Mouse (Mus musculus) intestine, embryonic 14.5 days (tissue): ENCODE measurements around the gene Sh2d6. TPM values are rescaled to one million over a fixed set of nuclear protein-coding genes. Genes with fewer than 3 reads are reported as not detected.

ENCODE experiments used
- ATAC-seq: fragments of 200-750 bp; cut with Nextera tagmentation; replicated peaks from 2 replicates; pipeline ENCODE4 v1.8.0; 2017; ENCODE audit warnings: low read depth, moderate number of reproducible peaks, moderate TSS enrichment, moderate library complexity; ENCODE audit not compliant: low FRiP score, low TSS enrichment
- DNase-seq: peaks from one replicate; pipeline ENCODE4 v3.0.0-alpha.2; 2018; ENCODE audit warnings: low spot score
- H3K27ac ChIP-seq: fragments of 300-500 bp; sonication (generic); 2 replicates; pipeline ENCODE4 v1.5.1; 2014; ENCODE audit warnings: low read depth, mild to moderate bottlenecking, control low read depth
- H3K27me3 ChIP-seq: fragments of 300-500 bp; sonication (generic); replicated peaks from 2 replicates; pipeline ENCODE4 v1.6.1; 2014; ENCODE audit warnings: low read length, control low read depth; ENCODE audit not compliant: control insufficient read depth, insufficient read depth
- H3K36me3 ChIP-seq: fragments of 300-500 bp; sonication (generic); 2 replicates; pipeline ENCODE4 v1.6.1; 2014; ENCODE audit warnings: low read length, control low read depth; ENCODE audit not compliant: control insufficient read depth, insufficient read depth
- H3K4me1 ChIP-seq: fragments of 300-500 bp; sonication (generic); replicated peaks from 2 replicates; pipeline ENCODE4 v1.6.1; 2014; ENCODE audit warnings: low read length, control low read depth, mixed read lengths; ENCODE audit not compliant: control insufficient read depth, insufficient read depth
- H3K4me2 ChIP-seq: fragments of 300-500 bp; sonication (generic); 2 replicates; pipeline ENCODE4 v1.6.1; 2014; ENCODE audit warnings: low read length
- H3K4me3 ChIP-seq: fragments of 300-500 bp; sonication (generic); 2 replicates; pipeline ENCODE4 v1.5.1; 2014; ENCODE audit warnings: low read depth, low read length, control low read depth, mixed read lengths
- H3K9ac ChIP-seq: fragments of 300-500 bp; sonication (generic); 2 replicates; pipeline ENCODE4 v1.6.1; 2014; ENCODE audit warnings: mild to moderate bottlenecking, low read length
- H3K9me3 ChIP-seq: fragments of 300-500 bp; sonication (generic); 2 replicates; pipeline ENCODE4 v1.6.1; 2016; ENCODE audit warnings: low read length, control low read depth; ENCODE audit not compliant: control insufficient read depth
- WGBS: fragments of 180-500 bp; shearing (Covaris S2); extraction: QIAGEN DNeasy Blood & Tissue Kit; methylation state at CpG from one replicate; pipeline ENCODE4 v1.1.7; 2014; 5-methylcytosine and 5-hydroxymethylcytosine counted together
- polyA plus RNA-seq: library from polyadenylated mRNA; unstranded; fragments of >200 nt; fragmentation: Nextera tagmentation; extraction: Ambion mirVana; gene quantifications from 2 replicates; pipeline ENCODE4 v1.2.1, GENCODE M21; 2014

Gene Sh2d6
- polyA plus RNA-seq, 1 experiment from 2014 or later: 0.18 TPM

GRCm38 (mm10) chr6:72503939-72504338 lies 17.6 kb downstream of the Sh2d6 start:
- Histone ChIP-seq H3K36me3 (no peaks in the 10 kb centered on the region), H3K4me1 (no peaks in the 10 kb centered on the region), H3K9me3 (no peaks in the 10 kb centered on the region), H3K27ac (no peak overlapping the region), H3K4me3 (no peak overlapping the region), H3K27me3 (no peaks in the 10 kb centered on the region), H3K9ac (no peak overlapping the region), H3K4me2 (no peak overlapping the region)
- no peak for DNase-seq
- WGBS: 87% methylated on average over 2 of the region's 2 CpGs
- no peak for ATAC-seq

- no peaks in the 10 kb centered on the region for H3K36me3 ChIP-seq
- H3K27me3 ChIP-seq: no peaks in the 10 kb centered on the region
- no peaks in the 10 kb centered on the region for H3K9me3 ChIP-seq
- no peak overlapping the region for H3K9ac ChIP-seq
- ATAC-seq: no peak
- H3K4me3 ChIP-seq: no peak overlapping the region
- no peaks in the 10 kb centered on the region for H3K4me1 ChIP-seq
- H3K27ac ChIP-seq: no peak overlapping the region
- H3K4me2 ChIP-seq: no peak overlapping the region
- DNase-seq: no peak
Observed at GRCm38 (mm10) chr6:72503309-72503708, 18.2 kb downstream of the Sh2d6 start.

GRCm38 (mm10) chr6:72498950-72499349 lies 22.6 kb downstream of the Sh2d6 start:
- H3K4me2 ChIP-seq: no peak overlapping the region
- H3K27ac ChIP-seq: no peak overlapping the region
- WGBS: 36% methylated on average over 5 of the region's 5 CpGs
- H3K4me1 ChIP-seq: no peaks in the 10 kb centered on the region
- H3K4me3 ChIP-seq: no peak overlapping the region
- H3K36me3 ChIP-seq: no peaks in the 10 kb centered on the region
- no peaks in the 10 kb centered on the region for H3K27me3 ChIP-seq
- H3K9ac ChIP-seq: no peak overlapping the region
- ATAC-seq (no peak), DNase-seq (no peak)
- H3K9me3 ChIP-seq: no peaks in the 10 kb centered on the region

- Histone ChIP-seq H3K27me3 (no peaks in the 10 kb centered on the region), H3K9ac (no peak overlapping the region), H3K36me3 (no peaks in the 10 kb centered on the region), H3K4me3 (no peak overlapping the region), H3K4me2 (no peak overlapping the region), H3K27ac (no peak overlapping the region), H3K9me3 (no peaks in the 10 kb centered on the region), H3K4me1 (peaks cover 8% of the 10 kb centered on the region)
- DNase-seq (no peak), ATAC-seq (no peak)
- 34% methylated on average over 6 of the region's 6 CpGs for WGBS
Observed at GRCm38 (mm10) chr6:72492892-72493291, 28.6 kb downstream of the Sh2d6 start.

GRCm38 (mm10) chr6:72491151-72491550 lies 30.4 kb downstream of the Sh2d6 start:
- WGBS: 38% methylated on average over 3 of the region's 3 CpGs
- no peak for ATAC-seq
- no peaks in the 10 kb centered on the region for H3K36me3 ChIP-seq
- H3K27me3 ChIP-seq: no peaks in the 10 kb centered on the region
- H3K9me3 ChIP-seq: no peaks in the 10 kb centered on the region
- no peak overlapping the region for H3K9ac ChIP-seq
- H3K4me2 ChIP-seq: no peak overlapping the region
- H3K4me3 ChIP-seq: no peak overlapping the region
- no peak for DNase-seq
- peaks cover 8% of the 10 kb centered on the region for H3K4me1 ChIP-seq
- H3K27ac ChIP-seq: no peak overlapping the region

GRCm38 (mm10) chr6:72489534-72489933 lies 32.0 kb downstream of the Sh2d6 start:
- no peaks in the 10 kb centered on the region for H3K9me3 ChIP-seq
- no peak overlapping the region for H3K9ac ChIP-seq
- DNase-seq (no peak), ATAC-seq (no peak)
- H3K4me3 ChIP-seq: no peak overlapping the region
- no peaks in the 10 kb centered on the region for H3K27me3 ChIP-seq
- H3K27ac ChIP-seq: no peak overlapping the region
- H3K36me3 ChIP-seq: no peaks in the 10 kb centered on the region
- no peak overlapping the region for H3K4me2 ChIP-seq
- peaks cover 8% of the 10 kb centered on the region for H3K4me1 ChIP-seq

- ATAC-seq: no peak
- Histone ChIP-seq H3K27ac (no peak overlapping the region), H3K9me3 (no peaks in the 10 kb centered on the region), H3K4me1 (peaks cover 8% of the 10 kb centered on the region), H3K36me3 (no peaks in the 10 kb centered on the region), H3K4me3 (no peak overlapping the region), H3K4me2 (no peak overlapping the region), H3K27me3 (no peaks in the 10 kb centered on the region), H3K9ac (no peak overlapping the region)
- WGBS: 48% methylated on average over 3 of the region's 3 CpGs
- no peak for DNase-seq
Observed at GRCm38 (mm10) chr6:72488850-72489249, 32.7 kb downstream of the Sh2d6 start.

- no peak overlapping the region for H3K9ac ChIP-seq
- DNase-seq: no peak
- WGBS: 61% methylated on average over 3 of the region's 3 CpGs
- ATAC-seq: no peak
- H3K4me3 ChIP-seq: no peak overlapping the region
- H3K4me1 ChIP-seq: no peaks in the 10 kb centered on the region
- no peaks in the 10 kb centered on the region for H3K9me3 ChIP-seq
- H3K36me3 ChIP-seq: no peaks in the 10 kb centered on the region
- H3K27ac ChIP-seq: no peak overlapping the region
- no peaks in the 10 kb centered on the region for H3K27me3 ChIP-seq
- H3K4me2 ChIP-seq: no peak overlapping the region
Observed at GRCm38 (mm10) chr6:72487282-72487681, 34.2 kb downstream of the Sh2d6 start.

- 90% methylated on average over 6 of the region's 6 CpGs for WGBS
- no peak overlapping the region for H3K4me3 ChIP-seq
- H3K9me3 ChIP-seq: no peaks in the 10 kb centered on the region
Observed at GRCm38 (mm10) chr6:72486307-72486706, 35.2 kb downstream of the Sh2d6 start.

More at GRCm38 (mm10) chr6:72486307-72486706, 35.2 kb downstream of the Sh2d6 start:
- Histone ChIP-seq H3K4me1 (no peaks in the 10 kb centered on the region), H3K27ac (no peak overlapping the region), H3K4me2 (no peak overlapping the region), H3K36me3 (no peaks in the 10 kb centered on the region), H3K27me3 (no peaks in the 10 kb centered on the region), H3K9ac (no peak overlapping the region)
- DNase-seq (no peak), ATAC-seq (no peak)
